Mouse (Mus musculus) liver, adult 2 months (tissue): Measurements from ENCODE around the gene Kiss1r.

Experiments used
- CTCF ChIP-seq: fragments of 200-500 bp; IDR thresholded peaks from 2 replicates; pipeline ENCODE4 v1.5.1; 2011; ENCODE audit warnings: low read depth, low read length, control low read depth
- POLR2A ChIP-seq: fragments of 200-500 bp; IDR thresholded peaks from 2 replicates; pipeline ENCODE4 v1.6.1; 2011; ENCODE audit warnings: low read length, control low read depth; ENCODE audit not compliant: insufficient read depth; ENCODE audit errors: extremely low read depth

DNA sequence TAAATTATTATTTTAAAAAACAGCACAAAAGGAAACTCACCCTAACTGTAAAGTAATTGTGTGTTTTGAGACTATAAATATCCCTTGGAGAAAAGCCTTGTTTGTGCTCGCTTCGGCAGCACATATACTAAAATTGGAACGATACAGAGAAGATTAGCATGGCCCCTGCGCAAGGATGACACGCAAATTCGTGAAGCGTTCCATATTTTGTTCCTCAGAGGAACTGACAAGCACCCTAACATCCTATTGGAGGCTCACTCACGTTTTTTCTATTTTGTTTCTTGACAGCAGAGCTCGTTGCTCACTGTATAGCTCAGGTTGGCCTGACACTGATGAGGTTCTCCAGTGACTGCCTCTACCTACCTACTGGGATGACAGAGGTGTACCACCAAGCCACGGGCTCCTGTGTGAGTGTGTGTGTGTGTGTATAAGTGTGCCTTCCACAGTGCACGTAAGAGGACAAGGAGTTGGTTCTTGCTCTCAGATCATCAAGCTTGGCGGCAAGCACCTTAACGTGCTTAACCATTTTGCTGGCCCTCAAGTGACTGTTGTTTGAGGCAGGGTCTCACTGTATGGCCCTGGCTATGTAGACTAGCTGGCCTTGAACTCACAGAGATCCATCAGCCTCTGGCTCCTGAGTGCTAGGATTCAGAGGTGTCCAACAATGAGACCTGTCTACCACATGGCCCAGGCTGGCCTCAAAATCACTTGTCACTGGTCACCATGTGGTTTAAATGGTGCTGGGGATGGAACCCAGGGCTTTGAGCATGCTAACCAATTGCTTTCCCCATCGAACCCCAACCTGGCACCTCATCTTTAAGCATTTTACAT, 7.5 kb upstream of the Kiss1r start:
- TF ChIP-seq CTCF (no peak), POLR2A (no peak)
